Mouse (Mus musculus) regulatory T cell (primary cell): ENCODE measurements at regions not wholly inside any gene's neighbourhood (a gene's known extent, or its start where the extent isn't known, plus 50 kb on each side); places are given as distances from the start of the nearest gene placed in this dataset.

Source experiments
- in situ Hi-C: fragments of 300-600 bp; cut with MboI, MseI; formaldehyde crosslinking; loops from one replicate; pipeline ENCODE4 v1.15.1; 2025; ENCODE audit warnings: high pct_unique_total_duplicates

- in situ Hi-C loops = no loop called here
Measured at GRCm38 (mm10) chrX:99291965-99292364, 156.0 kb downstream of the Efnb1 start.

DNA sequence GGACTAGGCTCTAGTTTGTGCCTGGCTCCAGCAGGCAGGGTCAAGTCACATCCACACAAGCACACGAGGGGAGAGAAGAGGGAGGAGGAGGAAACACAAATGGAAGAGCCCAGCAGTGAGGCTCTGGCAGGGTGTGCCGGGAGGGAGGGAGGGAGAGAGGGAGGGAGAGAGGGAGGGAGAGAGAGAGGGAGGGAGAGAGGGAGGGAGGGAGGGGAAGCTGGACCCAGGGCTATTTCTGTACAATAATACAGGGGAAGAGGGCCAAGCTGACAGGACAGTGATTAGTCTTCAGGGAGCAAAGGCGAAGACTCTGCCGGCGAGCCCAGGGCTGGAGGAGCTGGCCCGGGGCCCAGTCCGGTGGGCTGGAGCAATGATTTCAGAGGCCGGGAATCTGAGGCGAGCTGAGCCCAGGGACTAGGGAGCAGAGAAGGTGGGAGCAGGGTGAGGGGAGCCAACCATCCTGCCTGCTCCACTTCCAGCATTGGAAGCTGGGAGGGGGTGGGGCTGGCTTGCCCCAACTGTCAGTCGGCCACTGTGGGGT, 155.6 kb downstream of the Efnb1 start:
- in situ Hi-C loops = no loop called here

GRCm38 (mm10) chrX:99287988-99288387, 152.1 kb downstream of the Efnb1 start:
- in situ Hi-C loops = no loop called here

DNA sequence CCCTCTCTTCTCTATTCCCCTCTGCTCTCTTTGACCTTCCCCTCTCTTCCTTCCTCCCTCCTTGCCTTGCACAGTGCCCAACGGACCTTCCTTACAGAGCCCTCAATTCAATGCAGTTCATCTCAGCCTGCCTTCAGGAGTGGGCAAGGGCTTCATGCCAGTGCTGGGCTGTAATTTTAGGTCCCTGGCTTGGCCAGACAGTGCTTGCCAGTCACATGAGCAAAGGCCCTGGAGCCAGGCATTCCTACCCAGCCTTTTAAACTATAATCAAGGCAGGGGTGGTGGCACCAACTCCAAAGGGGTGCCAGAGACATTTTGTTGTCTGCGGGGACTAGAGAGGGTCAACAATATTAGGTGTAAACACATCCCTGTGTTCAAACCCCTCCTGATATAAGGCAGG, 150.9 kb downstream of the Efnb1 start:
- in situ Hi-C loops = no loop called here

DNA sequence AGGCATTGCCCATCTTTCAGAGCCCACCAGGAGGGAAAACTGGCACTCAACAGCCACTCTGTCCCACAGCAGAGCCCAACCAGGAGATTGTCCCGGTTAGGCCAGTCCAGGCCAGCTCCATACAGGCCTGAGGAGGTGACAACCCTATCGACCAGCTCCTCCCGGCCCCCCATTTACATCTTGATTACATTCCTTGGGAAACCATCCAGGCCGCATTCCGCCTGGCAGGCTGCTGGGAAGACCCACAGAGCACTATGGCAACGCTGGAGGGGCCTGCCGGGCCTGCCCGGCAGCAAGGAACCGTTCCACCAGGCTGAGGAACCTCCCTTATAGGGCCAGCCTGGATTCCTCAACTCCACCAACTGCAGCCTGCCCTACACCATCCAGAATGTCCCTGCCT, 149.7 kb downstream of the Efnb1 start:
- in situ Hi-C loops = no loop called here

DNA sequence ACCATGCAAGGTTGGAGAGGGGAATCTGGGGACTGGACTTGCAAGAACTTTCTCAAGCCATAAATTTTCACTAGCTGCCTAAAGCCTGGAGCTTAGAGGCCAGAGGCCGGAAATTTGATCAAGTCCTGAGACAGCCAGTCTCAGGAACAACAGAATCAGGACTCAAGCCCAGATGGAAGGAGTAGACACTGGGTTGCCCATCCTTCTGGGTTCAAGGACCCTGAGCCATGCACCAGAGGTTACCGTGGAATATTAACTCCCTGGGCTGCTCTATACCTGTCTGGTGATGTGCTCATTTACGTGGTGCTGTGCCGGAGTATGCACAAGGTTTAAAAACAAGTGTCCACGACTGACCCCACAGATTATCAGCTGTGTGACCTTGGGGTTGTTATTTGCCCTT, 145.1 kb downstream of the Efnb1 start:
- in situ Hi-C loops = no loop called here

GRCm38 (mm10) chrX:99280543-99280942, 144.6 kb downstream of the Efnb1 start:
- in situ Hi-C loops = no loop called here

GRCm38 (mm10) chrX:99275536-99275935, 139.6 kb downstream of the Efnb1 start:
- in situ Hi-C loops = no loop called here

- in situ Hi-C loops = no loop called here
Measured at GRCm38 (mm10) chrX:99271908-99272307, 136.0 kb downstream of the Efnb1 start.

DNA sequence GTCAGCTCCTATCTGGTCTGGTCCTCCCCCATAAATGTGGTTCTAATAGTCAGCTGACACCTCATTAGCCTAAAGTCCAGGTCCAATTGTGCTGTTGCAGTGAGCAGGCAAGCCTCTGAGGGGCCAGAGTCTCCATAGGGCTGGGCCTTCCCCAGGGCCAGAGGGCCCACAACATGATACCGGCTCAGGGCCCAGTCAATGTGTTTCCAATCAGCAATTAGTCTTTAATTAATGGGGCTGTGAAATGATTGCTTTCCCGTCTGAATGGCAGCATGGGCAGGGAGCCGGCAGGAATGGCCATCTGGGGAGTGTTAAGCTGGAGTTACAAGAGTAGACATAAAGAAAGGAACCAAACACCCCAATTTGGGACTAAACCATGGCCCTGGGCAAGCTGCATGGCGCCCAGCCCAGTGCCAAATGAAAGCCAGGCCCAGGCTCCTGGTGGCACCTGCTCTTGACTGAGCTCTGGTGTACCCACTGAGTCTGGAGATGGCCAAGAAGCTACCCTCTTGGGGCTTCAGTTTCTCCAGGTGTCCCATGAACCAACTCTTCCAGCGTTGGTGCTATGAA, 113.2 kb downstream of the Efnb1 start:
- in situ Hi-C loops = no loop called here

GRCm38 (mm10) chrX:99248181-99248580, 112.3 kb downstream of the Efnb1 start:
- in situ Hi-C loops = no loop called here

DNA sequence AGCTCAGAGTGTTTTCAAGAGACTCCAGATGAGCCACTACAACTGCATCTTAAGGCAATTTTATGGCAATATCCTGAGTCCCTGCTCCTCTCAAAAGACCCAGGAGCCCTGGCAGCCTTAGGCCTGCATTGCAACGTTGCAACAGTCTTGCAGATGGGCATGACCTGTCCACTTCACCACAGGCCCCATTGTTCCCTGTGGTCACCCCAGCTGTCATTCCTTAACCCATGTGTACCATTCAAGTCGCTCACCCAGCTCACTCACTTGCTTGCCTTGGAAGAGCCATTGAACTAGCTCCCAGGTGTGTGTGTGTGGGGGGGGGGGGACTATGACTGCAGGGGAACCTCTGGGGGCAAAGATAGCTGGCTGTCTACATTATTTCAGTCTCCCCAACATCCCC, 110.8 kb downstream of the Efnb1 start:
- in situ Hi-C loops = no loop called here

DNA sequence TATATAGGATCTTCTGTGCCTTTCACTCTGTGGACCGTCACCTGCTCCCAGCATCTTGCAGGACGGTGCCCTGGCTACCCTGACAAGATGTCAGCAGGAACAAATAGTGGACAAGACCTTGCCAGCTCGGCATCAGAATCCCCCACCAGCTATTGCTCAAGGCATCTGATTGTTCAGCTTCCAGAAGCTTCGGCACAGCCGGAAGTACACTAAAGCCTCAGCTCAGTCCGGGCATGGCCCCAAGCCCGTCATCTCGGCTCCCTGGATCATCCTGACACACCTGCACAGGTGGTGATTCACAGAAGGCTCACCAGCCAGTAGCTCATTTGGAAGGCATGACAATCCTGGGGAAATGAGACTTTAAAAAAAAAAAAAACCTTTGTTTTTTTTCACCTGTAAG, 110.1 kb downstream of the Efnb1 start:
- in situ Hi-C loops = no loop called here

DNA sequence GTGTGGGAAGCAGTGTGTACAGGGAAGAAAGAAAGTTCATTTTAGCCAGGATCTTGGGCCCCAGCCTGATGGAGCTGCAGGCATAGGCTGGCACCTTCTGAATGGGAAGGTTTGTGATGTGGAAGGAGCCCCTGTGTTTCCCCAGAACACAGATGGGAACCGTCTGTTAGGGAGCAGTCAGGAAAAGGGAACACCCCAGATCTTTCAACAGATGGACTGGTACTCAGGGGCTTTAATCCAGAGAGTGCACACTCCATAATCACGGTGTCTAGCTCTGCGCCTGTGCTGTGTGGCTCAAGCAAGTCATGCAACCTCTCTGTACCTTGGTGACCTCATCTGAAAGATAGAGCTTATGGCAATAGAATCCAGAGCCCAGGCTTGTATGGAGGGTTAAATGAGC, 109.6 kb downstream of the Efnb1 start:
- in situ Hi-C loops = no loop called here

- in situ Hi-C loops = no loop called here
Measured at GRCm38 (mm10) chrX:99243251-99243650, 107.3 kb downstream of the Efnb1 start.

DNA sequence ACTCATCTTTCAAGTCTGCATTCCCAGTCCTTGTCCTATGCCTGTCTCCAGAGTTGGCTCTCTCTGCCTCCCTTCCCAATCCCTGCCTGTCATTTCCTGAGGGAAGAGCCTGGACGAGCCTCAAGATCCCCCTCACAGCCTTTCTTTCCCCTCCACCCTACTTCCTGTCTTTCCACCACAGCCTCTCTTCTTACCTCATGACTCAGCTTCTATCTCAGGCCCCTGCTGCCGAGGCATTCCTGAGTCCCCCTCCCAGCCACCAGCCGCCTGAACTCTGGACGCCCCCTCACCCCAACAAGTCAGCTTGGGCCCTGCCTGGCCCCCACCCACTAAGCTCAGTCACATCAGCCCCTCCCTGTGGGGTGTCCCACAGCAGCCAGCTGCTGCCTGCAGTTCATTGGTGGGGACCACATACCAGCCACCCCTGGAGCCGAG, 105.8 kb downstream of the Efnb1 start:
- in situ Hi-C loops = no loop called here

DNA sequence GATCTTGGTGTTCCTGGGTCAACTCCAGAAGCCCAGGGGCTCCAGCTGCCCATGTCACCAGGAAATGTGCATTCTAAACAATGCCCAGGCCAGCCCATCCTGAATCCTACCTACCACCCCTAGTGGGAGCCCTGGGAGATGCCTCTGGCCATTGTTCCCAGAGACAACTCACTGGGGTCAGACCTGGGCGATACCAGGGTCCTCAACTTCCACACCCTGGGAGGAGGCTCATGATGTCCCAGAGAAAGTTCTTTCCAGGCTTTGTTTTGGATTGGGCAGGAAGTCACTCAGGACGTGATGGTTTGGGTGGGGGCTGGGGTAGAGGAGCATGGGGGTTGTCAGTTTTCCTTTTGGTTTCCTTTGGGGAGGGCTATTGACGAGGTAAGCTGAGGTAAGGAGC, 97.1 kb downstream of the Efnb1 start:
- in situ Hi-C loops = no loop called here

DNA sequence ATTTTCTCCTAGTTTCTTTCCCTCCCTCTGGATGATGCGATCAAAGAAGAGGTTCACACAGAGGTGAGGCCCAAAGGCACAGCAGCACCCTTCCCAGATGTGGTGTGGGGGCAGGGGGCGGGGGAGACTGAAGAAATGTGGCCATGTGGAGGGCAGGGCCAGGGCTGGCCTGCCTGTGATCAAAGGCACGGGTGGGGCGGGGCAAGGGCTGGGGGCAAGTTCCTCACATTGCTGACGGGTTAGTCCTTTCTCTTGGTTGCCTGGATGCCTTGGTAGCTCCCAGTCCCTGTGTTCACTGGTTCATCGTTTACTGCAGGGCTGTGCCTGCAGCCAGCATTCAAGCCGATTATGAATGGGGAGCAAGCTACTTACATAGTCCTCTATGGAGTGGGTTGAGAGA, 96.4 kb downstream of the Efnb1 start:
- in situ Hi-C loops = no loop called here

GRCm38 (mm10) chrX:99225111-99225752, 89.3 kb downstream of the Efnb1 start:
- in situ Hi-C loops = loop anchor here (10.0 kb wide), 1 partner anchor 400 kb away; no protein-coding TSS in a partner anchor

DNA sequence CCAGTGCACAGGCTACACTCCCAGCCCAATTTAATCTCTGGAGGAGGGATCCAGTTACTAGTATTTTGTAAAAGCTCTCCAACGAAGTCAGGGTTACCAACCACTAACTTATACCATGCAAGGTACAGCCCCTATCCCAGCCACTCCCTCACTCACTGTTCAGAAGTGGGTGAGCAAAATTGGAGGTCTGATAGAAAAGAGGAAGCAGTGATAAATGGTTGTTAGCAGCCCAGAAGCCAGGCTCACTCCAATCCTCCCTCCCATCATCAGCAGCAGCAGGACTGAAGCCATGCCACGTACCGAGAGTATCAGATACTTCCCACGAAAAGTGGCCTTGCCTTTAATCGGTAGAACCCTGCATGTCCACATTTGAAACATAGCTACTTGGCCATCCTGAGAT, 86.1 kb downstream of the Efnb1 start:
- in situ Hi-C loops = loop anchor here (10.0 kb wide), 1 partner anchor 403 kb away; no protein-coding TSS in a partner anchor

DNA sequence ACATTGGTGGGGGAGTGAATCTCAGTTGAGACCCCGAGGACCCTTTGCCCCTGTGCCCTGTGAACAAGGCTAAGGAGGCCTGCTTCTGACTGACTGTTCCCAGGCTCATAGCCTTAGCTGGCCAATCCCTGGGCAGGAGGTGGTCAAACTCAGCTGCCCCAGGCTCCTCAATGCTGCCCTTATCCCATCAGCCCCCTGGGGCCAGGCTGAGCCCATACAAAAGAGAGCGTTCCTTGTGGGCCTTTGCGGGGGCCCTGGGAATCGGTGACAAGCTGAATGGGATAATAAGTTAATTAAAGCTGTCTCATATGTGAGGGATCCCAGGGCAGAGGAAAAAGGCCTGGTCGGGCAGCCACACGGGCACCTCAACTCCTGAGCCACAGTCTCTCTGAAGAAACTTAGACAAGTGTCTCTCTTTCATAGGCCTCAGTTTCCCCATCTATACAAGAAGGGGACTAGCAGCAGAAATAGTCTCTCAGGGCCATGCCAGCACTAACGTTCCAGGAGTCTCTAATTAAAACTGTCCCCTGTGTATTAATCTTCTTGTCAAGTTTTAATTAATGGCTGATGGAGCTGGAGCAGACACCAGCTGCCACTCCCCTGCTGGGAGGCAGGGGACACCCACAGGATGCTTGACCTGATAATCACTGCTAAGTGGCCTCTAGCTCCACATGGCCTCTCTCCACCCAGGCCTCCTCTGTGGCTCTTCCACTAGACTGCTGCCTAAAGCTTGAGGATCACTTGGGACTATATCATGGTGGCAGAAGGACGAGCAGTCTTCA, 84.9 kb downstream of the Efnb1 start:
- in situ Hi-C loops = loop anchor here (10.0 kb wide), 1 partner anchor 404 kb away; no protein-coding TSS in a partner anchor

DNA sequence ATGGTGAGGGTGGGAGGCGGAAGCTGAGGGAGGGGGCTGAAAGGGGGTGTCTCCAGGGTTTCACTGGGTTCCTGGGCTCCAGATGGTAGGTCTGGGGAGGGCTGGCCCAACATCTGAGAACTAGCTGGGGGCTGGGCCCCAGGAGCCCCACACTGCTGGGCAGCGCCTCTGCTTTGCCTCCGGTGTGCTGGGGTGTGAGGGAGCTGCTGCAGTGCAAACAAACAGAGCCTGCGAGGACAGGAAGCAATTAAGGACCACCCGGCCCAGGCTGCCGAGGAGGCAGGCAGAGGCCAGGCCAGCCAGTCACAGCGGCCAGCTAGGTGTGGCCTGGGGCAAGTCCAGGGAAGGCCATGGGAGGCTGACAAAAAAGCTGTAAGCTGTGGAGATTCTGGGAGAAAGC, 82.3 kb downstream of the Efnb1 start:
- in situ Hi-C loops = no loop called here
